Mouse (Mus musculus) induced T-regulatory cell, adult 2 months (primary cell): Measurements from ENCODE around the gene Rbm5.

Experiments
- DNase-seq: peaks from one replicate; pipeline ENCODE4 v3.0.0-alpha.2; 2012; ENCODE audit warnings: low read depth

The Rbm5 gene

DNA sequence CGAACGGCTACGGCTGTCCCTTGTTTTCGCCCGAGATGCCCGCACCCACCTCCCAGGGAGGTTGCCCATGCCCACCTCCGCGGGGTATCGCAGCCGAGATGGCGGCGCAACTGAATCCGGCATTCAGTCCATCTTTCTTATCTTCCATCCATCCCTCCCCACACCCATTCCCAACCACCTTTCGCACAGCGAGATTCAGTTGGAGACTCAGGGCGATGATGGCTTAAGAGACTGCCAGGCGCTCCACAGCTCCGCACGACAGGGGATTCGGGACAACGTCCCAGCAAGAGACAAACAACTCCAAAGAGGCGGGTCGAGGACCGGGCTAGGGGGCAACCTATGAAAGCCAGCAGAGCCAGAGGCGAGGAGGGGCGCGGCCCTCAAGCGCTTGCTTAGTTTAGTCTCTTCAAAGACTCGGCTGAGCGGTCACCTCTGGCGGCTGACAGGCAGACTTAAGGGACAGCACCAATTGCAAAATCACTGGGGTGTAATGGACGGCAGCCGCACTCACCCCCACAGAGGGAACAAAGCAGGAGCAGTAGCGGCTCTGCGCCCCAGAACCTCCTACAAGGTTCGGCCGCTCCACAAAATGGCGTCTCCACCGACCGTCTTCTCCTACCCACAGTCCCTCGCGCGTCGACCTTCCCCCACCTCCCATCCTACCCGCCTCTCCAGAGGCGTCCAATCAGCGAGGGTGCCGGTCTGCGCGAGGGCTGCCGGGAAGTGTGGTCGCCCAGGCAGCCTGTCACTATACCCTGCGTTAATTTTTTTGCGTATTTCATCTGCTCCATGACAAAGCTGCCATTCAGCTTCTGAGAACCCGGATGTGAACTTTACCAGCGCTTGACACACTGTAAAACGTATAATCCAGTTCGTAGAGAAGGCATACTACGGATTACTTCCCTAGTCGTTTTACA is at the start of gene Rbm5:
Rbm5 (minus strand) TSS at position 623 of the 917 bp plus-strand sequence.
- peak; percentile 96 for DNase-seq

DNA sequence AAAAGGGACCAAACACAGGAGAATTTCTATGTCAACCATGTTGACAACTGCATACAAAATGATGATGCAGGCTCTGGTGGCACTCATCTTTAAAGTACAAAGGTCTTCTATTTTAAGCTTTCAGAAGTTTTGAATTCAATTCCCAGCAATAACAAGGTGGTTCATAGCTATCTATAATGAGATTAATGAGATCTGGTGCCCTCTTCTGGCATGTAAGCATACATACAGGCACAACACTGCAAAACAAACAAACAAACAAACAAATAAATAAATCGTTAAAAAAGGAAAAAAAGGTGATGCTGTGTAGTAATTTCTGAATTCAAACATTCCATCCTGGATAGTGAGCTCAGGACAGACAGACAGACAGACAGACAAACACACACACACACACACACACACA is 41.3 kb upstream of the Rbm5 start:
- DNase-seq: peak; percentile 12

DNA sequence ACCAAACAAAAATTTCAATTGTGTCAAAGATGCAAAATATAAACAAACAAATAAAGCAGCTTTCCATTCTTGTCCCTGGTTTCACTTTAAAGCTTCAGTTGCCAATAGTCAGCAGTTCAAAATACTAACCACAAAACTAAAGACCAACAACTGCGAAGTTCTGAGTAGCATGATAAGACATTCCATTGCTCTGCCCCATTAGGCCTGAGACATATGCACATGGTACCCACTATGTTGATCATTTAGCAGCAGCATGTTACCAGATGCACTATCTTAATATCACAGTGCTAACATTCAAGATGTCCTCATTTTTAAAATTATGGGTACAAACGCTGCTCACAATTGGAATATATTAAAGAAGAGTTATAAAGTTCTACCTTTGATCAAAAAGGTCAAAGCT is 40.2 kb upstream of the Rbm5 start:
- no peak for DNase-seq

DNA sequence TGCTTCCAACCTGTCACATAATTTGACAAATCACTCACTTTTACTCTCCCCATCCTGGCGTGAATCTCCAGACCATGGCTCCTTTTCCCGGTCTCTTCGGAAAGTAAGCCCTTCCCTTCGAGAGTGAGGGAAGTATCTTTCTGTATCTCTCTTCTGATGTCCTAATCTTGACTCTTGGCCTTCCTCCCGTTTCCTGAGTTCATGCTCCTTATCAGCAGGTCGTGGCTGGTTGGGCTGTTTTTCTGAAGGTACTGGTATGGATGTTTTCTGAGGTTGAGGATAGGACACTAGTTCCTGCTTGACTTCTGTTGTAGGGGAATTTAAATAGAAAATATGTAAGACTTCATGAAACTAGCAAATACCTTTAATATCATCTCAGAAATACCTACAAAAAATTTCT is 20.9 kb upstream of the Rbm5 start:
- no peak for DNase-seq

DNA sequence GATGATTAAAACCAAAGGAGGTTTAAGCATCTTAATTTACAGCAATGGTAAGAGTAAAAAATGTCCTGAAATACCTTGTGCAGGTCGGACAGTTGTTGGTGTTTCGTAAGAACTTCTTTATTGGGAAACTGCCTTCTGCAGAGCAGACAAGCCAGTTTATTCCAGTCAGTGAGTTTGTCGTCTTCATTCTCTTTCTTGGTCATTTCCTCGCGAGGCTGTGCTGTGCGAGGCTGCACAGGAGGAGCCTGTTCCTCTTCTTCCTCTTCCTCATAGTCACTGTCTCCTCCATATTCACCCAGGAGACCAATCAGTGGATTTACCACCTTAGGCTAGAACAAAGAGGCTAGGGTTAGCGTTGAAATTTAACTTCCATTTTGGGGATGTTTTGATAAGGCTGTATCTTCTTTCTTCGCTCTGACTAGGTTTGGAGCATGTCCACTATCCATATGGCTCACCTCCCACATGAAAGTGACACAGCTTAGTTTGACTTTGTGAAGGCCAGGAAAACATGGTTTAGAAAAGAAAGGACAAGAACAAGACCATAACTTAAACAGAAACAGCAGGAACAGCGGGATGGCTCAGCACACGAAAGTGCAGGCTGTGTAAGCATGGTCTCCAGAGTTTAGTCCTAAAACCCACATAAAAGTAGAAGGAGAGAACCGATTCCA is 11.9 kb upstream of the Rbm5 start:
- no peak for DNase-seq

DNA sequence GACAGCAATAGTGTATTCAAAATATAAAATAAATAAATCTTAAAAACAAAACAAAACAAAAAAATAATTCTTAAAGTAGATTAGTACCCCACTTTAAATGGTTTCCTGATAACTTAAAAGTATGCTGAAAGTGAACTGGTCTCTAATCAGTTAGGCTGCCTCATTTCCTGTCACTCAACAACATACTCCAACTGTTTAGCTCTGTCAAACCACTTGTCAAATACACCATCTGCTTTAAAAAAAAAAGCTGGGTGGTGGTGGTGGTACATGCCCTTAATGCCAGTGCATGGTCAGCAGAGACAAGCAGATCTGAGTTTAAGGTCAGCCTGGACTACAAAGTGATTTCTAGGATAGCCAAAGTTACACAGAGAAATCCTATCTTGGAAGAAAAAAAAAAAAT is 6.0 kb upstream of the Rbm5 start:
- no peak for DNase-seq

DNA sequence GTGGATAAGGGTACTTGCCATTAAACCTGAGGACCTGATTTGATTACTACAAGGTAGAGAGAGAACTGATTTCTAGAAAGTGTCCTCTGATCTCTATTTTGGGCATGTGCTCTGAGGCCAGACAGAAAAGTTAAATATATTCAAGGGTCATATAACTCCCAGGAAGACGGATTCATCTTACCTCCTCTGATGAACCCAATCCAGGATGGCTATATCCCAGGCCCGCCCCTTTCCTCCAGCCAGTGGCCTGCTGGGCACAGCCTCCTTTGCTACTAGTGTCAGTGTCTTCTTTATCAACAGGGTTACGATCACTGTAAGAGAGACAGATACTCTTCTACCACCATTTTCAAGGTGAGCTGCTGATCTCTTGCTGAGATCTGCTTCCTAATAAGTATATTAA is 3.6 kb upstream of the Rbm5 start:
- DNase-seq: no peak

DNA sequence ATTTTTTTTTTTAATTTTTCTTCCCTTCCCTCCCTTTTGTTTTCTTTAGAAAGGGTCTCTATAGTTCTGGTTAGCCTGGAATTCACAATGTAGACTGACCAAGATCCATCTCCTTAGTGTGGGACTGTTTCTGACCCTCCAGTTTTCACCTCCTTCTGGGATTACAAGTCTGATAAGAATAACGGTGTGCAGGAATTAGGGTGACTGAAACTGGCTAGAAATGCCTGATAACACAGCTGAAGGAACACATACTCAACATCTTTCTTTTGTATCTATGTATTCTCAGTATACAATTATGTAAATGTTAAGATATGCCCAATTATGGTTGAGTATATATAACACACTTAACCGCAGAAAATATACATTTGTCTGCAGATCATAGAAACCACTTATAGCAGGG is 986 bp upstream of the Rbm5 start:
- DNase-seq: no peak

DNA sequence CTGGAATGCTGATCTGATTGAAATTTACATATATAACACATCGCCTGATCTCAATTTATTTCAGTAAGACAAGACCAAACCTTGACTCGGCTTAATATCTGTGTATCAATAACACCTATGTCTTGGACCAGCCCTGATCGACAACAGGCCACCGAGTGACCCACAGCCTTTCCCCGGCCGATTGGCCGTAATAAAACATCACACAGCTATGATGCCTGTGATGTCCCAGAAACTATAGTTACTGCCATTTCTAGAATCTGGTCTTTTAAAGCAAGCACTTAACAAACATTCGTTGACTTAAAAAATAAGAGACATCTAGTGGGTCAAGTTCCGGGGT is 791 bp downstream of the Rbm5 start:
- no peak for DNase-seq

DNA sequence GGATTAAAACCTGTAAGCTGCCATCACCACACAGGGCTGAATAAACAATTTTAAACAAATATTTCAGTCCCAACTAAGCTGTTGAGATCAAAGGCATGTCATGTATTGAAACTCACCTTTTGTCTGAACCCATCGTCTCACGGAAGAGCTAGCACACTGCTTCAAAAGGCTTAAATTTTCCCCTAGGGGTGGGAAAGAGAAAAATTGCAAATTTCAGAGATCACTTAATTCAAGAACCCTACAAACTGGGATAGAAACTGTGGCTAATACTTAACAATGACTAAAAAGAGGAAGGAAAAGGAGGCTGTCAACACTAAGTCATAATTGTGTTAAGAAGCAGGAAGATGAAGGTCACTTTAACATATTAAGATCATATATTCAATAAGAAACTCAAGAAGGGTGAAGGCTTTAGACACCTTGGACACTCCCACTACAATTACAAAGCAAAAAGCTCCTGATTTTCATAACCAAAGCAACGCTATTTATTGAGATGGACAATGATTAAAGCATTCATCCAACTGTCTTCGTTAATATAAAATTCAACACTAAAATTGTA is 1.3 kb downstream of the Rbm5 start:
- peak; percentile 51 for DNase-seq

DNA sequence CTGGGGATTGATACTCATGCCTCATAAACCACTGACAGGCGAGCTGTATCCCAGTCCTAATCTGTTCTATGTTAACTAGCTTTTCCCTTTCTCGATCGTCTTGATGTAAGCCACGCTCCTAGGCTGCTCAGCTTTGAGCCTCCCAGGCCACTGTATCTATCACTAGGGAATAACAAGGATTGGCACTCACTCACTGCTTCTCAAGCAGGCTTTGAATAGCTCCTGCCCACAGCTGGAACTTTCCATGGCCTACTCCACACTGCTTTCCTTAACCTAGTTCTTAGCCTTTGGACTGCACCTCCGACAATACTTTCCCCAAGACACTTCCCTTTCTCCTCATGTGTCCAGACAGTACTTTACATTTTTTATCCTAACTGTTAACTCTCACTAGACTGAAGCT is 1.9 kb downstream of the Rbm5 start:
- DNase-seq: peak; percentile 11

DNA sequence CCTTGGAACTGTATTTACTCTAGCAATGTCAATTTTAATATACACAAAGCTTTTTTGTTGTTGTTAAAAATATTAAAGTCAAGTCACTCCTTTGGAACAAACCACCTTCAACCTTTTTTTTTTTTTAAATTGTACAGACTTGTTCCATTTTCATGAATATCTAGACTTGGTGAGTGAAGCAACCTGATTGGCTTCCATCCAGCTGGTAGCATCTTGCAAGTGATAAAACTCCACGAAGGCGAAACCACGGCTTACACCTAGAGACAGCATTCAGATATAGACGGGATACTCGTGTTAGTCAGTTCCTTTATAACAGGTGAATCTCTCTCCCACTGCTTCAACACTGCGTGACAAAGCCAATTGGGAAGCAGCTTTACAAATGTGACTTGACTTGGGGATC is 11.2 kb downstream of the Rbm5 start:
- DNase-seq: no peak

DNA sequence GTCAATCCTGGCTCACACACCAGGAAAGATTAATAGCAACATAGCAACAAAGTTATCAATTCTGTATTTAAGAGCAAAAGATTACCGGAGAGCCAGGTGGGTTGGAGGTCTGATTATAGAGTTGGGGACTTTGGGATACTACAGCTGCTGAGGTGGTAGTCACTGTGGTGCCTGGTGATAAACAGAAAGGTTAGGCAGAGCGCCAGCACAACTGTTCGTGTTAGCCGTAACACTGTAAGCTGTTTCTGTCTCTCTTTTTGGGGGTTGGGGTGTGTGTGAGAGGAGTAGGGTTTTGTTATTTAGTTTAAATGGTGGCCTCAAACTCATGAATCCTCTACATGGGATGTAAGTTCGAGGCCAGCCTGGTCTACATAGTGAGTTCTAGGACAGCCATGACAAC is 20.4 kb downstream of the Rbm5 start:
- no peak for DNase-seq

DNA sequence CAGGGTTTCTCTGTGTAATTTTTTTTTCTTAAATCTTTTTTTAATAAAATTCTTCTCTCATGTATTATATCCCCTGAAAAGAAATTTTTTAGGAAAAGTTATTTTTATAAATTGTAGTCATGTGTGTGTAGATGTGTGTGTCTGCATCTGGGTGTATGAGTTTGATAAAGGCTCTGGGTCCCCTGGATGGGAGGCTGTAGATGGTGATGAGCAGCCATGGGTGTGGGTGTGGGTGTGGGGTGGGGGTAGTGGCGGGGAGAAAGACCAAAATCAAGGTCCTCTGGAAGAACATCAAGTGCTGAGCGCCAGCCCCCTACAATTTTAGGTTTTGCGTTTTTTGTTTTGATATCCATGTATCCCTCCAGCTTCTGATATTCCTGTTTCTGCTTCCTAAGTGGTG is 22.7 kb downstream of the Rbm5 start:
- no peak for DNase-seq

DNA sequence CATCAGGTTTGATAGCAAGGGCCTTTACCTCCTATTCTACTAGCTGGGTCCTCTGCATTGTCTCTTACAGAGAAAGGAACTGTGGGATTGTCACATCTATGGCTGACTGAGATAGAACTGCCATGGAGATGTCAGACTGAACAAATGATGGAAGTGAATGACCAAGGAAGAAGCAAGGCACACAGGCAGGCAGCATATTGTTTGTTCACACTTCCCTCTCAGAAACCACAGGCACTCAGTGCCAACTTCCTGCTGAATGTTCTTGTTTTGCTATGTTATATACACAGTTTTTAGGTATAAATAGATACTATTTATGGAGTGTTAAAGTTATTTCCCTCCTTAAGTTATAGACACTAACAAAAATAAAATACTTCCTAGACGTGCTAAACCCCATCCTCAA is 23.5 kb downstream of the Rbm5 start:
- no peak for DNase-seq

DNA sequence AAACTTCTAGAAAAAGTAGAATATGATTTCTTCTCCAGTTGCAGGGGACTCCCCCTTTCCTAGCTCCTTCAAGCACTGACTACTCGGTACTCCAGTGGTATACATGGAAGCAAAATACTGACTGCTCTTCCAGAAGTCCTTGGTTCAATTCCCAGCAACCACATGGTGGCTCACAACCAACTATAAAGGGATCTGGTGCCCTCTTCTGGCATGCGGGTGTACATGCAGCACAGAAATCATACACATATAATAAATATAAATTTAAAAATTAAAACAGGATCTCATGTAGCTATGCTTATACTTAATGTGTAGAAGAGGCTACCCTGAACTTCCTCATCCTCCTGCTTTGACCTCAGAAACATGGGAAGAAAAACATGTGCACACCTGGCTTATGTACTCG is 24.1 kb downstream of the Rbm5 start:
- DNase-seq: peak; percentile 54

DNA sequence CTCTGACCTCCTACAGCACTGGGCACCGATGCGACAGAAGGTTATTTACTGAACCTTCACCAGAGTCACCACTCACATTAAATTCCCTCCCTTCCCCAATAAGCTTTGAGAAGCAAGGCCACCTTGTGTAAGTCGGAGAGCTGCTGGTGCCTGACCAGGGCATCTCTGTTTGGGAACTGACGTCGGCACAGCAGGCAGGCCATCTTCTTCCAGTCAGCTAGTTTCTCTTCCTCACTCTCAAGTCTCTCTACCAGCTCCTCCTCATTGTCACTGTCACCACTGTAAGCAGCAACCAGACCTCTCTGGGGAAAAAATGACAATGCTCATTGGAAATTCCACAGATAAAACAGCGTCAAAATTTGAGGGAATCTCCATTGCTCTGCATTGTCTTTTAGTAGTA is 26.7 kb downstream of the Rbm5 start:
- DNase-seq: no peak

DNA sequence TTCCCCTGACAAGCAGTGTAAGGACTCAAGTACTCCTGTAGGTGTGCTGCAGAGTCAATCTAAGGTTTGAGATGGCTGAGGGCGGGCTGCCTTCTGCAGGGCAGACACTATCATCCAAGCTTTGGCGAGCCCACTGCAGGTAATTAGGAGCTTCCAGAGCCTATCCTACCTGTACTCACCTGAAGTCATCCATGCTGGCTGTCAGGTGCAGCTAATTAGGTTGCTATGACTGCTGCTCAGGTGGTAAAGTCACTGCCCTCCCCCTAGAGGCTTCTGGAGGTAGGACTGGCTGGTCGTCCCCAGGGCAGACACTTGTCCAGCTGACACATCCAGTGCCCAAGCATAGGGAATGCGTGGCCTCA is 32.0 kb downstream of the Rbm5 start:
- peak; percentile 70 for DNase-seq

DNA sequence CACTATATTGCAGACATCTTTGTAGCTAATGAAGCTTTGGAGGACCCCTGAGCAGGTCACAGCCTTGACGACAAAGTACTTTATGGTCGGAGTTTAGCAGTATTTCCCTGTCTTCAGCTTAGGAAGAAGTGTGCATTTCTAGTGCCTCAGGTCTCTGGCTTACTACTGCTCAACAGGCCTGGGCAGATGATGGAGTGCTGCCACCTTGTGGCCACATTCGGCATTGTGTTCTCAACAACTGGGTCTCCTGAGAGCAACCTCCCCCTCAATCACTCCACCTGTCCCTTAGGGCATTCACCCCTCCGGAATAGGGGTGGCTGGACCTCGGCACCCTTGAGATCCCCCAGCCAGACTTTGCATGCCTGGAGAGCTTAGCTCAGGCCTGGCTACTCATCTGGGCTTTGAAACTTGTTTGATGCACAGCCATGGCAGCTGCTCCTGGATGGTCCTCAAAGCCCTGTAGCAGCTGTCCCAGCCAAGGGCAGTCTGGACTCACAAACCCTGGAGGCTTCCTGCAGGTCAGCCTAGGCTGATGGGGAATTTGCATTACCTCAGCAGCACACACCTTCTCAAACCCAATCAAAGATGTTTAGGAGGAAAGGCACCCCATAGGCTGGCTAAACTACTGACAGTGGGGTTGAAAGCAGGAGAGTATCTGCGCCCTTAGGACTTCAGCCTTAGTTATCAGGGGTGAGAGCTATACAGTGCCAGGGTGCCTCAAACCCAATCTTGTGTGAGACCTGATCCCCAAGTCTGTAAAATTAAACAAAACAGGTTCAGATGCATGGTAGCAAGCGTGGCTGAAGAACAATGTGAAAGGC is 32.6 kb downstream of the Rbm5 start:
- peak; percentile 90 for DNase-seq

DNA sequence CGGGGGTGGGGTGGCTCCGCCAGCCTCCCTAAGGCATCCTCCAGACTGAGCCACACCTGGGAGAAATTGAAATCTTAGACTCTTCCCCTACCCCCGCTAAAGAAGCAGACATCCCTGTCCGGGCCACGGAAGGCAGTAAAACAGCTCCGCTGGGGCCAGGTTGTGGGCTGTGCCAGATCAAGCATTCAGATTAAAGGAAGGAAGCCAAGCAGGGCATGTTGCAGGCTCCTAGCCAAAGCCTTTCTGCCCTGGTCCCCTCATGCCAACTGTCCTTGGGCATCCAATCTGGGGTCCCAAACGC is 34.7 kb downstream of the Rbm5 start:
- peak; percentile 65 for DNase-seq

DNA sequence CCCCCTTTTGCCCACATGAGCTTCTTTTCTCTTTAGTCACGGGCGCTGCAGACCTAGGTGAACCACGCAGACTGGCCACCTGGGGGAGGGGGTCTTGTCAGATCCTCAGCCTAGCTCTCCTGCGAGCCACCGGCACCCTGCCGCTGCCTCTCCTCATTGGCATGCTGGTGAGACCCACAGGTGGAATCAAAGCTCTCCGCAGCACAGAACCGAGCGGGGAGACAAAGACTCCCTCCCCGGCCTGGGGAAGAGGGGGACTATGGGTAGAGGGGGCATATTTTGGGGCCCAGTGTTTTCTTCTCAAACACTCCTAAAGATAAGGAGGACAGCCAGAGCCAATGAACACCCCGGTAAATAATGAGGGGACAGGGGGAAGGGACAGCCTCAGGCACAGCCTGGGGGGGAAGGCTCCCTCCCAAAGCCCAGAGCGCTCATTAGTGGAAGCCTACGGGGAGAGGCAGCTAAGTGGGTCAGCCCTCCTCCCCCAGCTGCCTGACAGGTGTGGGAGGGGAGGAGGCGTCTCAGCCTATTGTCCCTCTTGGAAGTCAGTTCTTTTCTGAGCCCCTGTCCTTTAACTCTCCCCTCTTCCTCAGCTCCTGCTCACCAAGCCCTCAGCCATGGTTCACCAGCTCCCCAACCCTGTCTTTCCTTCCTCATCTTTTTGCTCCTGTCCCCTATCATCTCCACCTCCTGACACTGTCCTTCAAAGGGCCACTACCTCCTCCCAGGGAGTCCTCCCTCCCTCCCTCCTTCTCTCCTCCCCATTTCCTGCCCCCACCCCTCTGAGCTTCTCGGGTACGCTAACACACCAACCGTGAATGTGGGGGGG is 35.2 kb downstream of the Rbm5 start:
- DNase-seq: no peak

DNA sequence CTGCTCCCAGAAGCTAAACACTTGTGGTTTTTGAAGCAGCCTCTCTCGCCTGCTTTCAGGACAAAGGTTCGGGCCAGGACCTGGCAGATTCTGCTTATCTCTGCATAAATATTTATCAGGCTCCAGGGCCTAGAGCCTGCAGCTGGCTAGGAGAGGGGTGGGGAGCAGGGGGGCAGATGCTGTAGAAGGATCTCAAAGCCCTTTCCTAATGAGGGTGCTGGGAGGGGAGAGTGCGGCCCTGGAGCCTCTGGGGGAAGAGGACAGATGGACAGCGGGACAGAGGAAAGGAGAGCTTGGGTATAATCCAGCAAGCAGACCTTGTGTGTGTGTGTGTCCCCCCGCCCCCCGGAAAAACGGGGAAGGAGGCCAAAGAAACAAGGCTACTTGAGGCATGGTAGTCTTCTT is 36.2 kb downstream of the Rbm5 start:
- no peak for DNase-seq
